Mouse (Mus musculus) CD4-positive, CD25-positive, alpha-beta regulatory T cell, adult 4 months (primary cell): ENCODE results near the gene Ccdc62. TPM values are rescaled to one million over a fixed set of nuclear protein-coding genes. Genes with fewer than 3 reads are reported as not detected.

Source experiments
- ATAC-seq: one replicate; pipeline ENCODE4 v1.8.0; 2017
- polyA plus RNA-seq, 2 experiments: library from polyadenylated mRNA; unstranded; fragments of 100-300 nt; shearing (Covaris generic); gene quantifications; one replicate each; pipeline ENCODE4 v1.2.1; 2017

Ccdc62 gene
- polyA plus RNA-seq, 2 experiments from 2014 or later = 9.6 to 16.0 TPM

DNA sequence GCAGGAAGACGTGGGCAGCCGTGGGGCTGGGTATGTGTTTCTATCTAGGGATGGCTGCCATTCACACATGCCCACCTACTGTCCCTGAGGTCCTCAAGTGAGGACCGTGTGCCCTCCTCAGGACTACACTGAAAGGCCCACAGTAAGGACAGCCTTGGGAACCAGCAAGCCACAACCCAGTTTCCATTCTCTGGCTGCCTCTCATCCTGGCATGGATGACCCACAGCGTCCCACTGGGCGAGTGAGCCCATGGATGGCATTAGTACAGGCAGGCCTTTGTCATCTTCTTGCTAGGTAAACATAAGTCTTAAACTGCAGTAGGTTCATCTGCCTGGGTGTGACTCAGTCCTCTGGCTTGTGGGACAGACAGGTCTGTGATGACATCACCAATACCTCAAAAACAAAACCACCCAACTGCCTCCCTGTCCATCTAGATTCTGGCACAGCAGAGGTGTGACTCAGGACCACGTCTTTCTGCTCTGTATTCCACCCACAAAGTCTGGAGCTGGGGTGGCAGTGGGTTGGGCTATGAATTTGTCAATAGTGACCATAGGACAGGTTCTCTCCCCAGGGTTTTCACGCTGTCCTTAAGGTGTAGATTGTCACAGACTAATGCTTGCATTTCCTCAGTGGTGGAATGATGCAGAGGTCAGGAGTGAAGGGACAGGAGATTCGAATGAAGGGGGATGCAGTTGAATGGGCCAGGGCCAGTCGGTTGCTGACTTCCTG lies 50.2 kb downstream of the Ccdc62 start:
- peak; percentile 64 for ATAC-seq

DNA sequence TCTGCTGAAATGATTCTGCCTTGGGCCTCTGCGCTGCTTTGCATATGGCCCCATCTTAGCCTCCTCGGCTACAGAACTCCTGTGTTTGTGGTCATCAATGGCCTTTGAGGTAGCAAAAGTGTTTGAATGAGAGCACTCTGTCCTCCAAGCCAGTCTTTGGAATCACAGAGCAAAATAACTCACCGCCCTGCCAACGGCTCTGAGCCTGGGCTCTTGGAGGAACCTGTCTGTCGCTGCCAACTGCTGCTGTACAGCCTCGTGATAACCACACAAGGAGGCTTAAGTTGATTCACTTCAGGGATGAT lies 50.7 kb downstream of the Ccdc62 start:
- ATAC-seq = no peak

DNA sequence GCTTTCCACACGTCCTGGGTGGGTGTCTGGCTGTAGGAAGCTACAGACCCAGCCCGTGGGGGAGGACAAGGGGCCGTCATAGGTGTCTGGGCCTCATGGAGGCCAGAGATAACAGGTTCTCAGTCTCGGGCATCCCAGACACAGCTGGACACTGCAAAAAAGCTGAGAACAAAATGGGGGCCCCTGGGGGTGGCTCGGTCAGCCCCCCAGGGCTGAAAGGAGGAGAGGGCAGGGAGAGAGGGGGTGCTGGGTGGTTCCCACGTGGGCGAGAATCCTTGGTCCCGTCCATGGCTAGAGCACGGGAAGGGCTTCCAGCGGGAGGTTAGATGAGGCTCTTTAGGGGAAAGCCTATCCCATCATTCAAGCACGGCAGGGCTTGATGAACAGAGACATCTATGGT lies 52.4 kb downstream of the Ccdc62 start:
- ATAC-seq = no peak

DNA sequence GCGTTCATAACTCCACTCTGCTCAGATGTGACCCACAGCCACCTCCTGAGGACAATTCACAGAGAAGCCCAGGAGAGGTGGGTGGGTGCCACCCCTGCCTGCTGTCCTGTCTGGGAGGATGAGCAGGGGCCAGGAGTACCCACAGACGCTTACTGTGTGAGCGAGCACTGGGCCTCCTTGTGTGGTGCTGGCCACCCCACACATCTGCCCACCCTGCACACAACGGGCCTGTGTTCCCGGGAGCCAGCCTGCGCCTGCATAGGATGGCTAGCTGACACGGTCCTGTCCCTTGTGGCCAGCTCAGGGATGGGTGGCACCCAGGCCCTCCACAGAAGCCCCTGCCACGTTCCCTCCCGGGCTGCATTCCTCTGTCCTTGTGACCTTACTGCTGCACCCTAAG lies 55.0 kb downstream of the Ccdc62 start:
- no peak for ATAC-seq

DNA sequence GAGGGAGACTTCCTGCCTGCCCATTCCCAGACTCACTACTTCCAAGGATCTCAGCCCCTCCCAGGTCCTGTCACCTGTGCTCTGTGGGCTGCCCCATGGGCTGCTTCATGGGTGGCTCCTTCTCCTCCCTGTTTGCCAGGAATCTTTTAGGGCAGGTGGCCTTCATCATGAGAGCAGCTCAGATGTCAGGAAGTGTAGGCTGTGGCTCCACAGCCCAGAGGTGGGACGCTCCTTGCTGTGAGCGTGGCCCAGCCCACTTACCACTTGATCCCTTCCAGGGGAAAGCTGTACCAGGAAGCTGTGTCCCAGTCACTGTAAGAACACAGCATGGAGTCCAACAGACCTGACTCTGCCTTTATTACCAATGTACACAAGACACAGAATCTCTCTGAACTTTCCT lies 56.4 kb downstream of the Ccdc62 start:
- ATAC-seq = no peak

DNA sequence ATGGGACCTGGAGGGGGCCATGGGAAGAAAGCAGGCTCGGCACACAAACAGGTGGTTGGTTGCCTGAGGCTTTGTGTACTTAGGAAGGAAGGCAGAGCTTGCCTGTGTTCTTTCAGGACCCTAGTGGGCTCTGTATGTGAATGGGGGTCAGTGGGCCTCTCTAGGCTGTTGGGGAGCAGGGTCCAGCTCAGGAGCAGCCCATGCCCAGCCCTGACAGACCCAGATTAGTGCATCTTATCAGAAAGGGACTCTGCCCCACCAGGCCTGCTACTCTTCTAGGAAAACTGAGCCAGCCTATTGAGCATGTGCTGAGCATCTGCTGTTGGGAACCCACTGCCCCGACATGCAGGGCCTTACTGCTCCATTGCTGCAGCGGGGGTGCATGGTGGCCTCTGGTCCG lies 57.0 kb downstream of the Ccdc62 start:
- no peak for ATAC-seq

DNA sequence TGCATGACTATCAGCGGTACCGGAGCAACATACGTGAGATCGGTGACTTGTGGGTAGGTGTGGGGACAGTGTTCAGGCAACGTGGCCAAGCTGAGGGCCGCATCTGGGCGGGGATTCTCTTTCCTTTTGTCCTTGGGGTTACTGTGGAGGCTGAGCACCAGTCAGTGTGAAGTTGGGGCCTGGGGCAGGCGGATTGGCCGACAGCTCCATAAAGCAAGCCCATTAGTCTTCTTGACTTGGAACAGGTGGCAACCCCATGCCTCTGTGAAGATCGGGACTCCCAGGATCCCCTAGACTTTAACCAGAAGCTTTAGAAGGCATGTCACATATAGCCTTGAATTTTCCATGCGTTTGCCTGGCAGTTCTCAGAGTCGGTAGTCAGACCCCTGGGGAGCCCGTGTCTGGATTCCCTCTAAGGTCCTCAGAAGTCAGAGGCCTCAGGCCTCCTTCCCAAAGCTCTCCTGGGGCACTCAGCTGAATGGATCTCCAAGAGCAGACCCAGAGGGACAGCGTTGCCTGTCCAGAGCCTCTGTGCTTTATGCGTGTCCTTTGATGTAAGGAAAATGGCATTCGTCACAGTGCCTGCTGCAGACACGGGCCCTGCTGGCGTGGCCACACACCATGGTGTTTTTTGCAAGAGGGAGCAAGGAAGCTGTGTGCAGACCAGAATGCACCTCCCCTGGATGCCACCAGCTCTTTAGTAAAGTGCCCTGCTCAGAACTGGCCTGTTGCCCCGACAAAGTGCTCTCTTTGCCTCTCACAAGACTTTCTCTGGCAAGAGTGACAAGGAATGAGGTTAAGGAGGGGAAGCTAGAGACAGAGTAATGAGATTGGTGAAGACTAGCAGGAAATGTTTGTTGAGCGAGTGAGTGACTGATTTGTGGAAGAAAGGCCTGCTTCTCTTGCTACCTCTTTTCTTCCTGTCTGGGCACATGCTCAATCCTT lies 59.7 kb downstream of the Ccdc62 start:
- ATAC-seq = no peak

DNA sequence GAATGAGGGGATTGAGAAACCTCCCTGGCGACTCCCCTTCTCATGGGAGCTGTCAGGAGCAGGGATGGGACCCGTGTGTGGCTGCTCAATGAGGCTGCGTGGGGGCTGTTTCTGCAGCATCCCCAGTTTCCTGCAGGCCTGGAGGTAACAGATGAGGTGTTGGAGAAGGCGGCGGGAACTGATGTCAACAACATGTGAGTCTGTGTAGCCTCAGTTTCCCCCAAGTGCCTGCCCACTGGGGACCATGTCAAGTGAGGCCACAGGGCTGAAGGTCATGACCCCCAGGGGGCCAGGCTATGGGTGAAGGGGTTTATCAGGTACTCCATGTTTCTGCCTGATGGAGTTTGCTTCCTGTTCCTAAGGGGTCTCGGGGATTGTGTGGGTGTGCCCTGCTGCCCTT lies 60.8 kb downstream of the Ccdc62 start:
- no peak for ATAC-seq

DNA sequence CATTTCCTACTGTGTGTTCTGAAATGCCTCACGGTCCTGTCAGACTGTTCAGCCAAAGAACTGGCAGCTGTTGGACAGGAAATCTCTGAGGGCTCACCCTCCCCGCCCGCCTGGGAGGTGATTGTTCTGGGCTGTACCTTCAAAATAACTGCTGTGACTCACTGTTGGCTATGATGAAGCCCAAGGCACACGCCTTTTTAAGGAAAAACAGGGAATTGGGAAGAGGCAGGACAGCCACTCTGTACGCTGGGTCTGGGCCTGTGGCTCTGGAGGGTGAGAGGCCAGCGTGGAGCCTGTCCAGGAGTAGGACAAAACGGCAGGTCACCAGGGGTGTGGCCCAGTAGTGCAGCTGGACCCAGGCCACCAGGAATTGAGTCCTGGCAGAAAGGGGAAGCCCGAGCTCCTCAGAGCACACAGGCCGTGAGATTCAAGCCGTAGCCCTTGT lies 61.7 kb downstream of the Ccdc62 start:
- ATAC-seq = no peak

DNA sequence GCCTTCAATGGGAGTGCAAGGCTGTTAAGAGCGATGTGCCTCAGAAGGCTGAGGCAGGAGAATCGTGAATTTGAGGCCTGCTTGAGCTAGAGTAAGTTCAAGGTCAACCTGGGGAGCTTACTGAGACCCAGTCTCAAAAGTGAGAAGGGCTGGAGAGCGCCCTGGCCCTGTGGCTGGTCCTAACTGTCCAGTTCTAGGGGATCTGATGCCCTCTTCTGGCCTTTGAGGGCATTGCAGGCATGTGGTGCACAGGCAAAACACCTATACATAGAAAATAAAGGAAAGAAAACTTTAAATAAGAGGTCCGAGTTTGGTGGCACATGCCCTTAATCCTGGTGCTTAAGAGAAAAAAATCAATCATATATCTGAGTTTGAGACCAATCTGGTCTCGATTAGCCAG lies 62.3 kb downstream of the Ccdc62 start:
- ATAC-seq = no peak

DNA sequence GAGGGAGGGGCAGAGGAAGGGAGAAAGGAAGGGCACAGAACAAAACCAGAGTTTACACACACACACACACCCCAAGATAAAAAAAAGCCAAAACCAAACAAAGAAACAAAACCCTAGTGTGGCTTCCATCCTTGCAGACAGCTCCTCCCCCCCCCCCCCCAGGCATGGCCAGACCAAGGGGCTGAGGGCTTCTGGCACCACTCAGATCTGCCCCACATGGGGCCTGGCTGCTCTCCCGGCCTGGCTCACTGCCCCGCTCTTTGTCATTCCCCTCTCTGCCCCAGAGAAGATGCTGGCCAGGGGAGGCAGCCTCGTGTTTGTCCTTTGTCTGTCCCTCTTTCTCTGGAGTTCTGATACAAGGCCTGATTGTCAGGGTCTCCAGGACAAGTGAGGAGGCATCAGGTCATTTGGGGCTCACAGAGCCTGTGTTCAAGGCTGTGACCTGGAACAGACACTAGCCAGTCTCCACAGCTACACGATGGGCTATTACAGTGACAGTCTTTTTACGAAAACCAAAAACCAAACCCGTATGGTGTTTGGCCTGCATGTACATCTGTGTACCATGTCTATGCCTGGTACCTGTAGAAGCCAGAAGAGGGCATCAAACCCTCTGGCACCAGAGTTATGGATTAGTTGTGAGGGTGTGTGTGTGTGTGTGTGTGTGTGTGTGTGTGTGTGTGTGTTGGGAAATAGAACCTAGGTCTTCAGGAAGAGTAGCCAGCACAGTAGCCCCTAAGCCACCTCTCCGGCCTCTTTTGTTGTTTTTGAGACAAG lies 63.0 kb downstream of the Ccdc62 start:
- no peak for ATAC-seq

DNA sequence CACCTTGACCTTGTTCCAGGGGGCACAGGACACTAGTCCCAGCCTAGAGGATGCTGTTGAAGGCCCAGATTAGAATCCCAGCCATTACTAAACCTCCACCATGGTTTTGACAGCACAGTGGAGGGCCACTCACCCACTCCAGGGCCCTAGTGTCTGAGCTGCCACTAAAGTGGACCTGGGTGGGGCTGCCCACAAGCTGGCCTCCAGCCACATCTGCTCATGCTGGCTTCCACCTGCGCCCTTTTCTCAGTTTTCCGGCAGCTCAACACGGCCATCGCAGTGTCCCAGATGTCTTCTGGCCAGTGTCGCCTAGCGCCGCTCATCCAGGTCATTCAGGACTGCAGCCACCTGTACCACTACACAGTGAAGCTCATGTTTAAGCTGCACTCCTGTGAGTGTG lies 64.0 kb downstream of the Ccdc62 start:
- no peak for ATAC-seq

DNA sequence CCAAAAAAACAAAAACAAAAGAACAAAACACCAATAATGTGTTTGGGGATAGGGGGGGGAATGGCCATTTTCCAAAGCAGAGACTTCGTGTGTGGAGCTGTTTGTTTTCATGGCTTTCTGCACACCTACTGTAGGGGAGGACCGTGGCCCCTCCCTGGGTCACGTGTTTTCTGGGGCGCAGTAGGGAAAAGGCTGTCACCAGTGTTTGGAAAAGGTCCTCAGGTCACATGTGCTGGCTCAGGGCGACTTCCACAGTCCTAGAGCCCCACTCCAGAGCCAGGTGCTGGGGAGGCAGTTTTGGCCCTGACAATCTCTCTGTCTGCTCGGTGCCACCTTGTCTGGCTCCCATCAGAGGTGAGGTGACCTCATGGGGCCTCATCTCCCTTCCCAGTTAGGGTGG lies 64.9 kb downstream of the Ccdc62 start:
- ATAC-seq = no peak

DNA sequence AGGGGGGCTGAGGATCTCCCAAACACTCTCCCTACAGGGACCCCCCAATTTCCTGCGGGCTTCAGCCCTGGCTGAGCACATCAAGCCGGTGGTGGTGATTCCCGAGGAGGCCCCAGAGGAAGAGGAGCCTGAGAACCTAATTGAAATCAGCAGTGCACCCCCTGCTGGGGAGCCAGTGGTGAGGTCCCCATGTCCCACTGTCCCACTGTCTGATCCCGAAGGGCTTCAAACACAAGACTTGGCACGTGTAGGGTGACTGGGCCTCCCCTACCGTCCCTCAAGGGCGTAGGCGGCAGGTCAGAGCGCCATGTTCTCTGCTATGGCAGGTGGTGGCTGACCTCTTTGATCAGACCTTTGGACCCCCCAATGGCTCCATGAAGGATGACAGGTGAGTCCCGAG lies 65.7 kb downstream of the Ccdc62 start:
- no peak for ATAC-seq

DNA sequence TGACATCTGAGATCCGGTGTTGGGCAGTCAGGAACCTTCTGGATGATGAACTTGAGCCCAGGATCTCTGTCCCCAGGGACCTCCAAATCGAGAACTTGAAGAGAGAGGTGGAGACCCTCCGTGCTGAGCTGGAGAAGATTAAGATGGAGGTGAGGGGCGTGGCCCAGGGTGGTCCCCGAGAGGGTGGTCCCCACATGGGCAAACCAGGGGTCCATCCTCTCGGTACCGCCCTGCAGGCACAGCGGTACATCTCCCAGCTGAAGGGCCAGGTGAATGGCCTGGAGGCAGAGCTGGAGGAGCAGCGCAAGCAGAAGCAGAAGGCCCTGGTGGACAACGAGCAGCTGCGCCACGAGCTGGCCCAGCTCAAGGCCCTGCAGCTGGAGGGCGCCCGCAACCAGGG lies 66.2 kb downstream of the Ccdc62 start:
- ATAC-seq = no peak

DNA sequence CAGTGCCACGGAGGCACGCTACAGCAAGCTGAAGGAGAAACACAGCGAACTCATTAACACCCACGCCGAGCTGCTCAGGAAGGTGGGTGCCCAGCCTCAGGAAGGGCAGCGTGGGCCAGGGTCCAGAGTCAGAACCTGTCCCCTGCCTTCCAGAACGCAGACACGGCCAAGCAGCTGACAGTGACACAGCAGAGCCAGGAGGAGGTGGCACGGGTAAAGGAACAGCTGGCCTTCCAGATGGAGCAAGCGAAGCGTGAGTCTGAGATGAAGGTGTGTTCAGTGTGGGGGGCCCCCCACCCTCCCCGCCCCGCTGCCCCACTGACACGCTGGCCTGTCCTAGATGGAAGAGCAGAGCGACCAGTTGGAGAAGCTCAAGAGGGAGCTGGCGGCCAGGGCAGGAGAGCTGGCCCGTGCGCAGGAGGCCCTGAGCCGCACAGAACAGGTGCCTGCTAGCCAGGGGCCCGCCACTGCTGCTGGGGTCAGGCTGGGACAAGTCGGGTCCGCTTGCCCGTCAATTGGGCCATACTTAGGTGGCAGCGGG lies 66.8 kb downstream of the Ccdc62 start:
- no peak for ATAC-seq

DNA sequence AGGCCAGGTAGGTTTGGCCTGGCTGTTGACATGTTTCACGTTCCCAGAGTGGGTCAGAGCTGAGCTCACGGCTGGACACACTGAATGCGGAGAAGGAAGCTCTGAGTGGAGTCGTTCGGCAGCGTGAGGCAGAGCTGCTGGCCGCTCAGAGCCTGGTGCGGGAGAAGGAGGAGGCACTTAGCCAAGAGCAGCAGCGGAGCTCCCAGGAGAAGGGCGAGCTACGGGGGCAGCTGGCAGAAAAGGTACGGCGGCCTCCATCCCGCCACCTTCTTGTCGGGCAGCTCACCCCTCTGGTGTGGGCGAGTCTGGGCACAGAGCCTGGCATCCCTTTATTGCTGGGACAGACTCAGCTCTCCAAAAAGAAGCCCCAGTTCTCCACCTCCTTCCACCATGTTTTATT lies 67.3 kb downstream of the Ccdc62 start:
- ATAC-seq = no peak

DNA sequence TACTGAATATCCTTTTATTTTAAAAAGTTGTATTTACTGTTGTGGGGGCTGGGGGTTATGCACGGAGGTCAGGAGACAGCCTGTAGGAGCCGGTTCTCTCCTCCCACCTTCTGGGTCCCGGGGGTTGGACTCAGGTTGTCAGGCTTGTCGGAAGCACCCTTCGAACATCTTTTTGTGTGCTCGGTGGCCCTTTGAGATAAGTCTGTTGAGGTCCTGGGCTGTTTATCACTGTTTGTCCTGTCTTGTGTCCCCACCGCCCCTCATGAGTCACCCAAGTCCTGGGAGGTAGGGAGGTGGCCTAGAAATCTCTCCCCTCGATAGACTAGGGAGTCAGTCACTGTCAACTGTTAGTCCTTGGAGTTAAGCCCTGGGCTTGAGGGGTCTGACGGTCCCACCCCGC lies 67.9 kb downstream of the Ccdc62 start:
- no peak for ATAC-seq

DNA sequence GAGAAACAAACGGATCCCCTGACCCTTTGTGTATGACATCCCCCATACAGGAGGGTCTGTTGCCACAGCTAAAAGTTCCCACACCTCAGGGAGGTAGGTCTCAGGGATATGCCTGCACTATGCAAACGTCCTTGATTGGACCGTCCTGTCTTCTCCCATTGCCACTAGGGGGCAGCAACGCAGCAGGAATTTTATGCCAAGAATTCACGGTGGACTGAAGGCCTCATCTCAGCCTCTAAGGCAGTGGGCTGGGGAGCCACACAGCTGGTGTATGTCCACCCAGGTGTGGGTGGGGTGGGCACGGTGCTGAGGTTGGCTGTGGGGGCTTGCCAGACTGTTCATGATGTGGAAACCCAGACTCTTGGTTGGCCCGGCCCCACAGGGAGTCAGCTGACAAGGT lies 70.3 kb downstream of the Ccdc62 start:
- ATAC-seq = peak; percentile 78

DNA sequence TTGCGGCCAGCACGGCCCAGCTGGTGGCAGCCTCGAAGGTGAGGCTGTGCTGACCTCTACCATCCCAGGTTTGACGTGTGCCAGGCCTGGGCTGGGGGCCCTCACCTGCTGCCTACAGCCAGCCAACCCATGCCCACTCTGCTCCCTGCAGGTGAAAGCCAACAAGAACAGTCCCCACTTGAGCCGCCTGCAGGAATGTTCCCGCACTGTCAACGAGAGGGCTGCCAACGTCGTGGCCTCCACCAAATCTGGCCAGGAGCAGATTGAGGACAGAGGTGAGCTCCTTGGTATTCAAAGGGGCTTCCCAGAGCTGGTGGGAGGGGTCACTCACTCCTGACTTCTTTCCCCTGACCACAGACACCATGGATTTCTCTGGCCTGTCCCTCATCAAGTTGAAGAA lies 70.8 kb downstream of the Ccdc62 start:
- ATAC-seq = no peak

DNA sequence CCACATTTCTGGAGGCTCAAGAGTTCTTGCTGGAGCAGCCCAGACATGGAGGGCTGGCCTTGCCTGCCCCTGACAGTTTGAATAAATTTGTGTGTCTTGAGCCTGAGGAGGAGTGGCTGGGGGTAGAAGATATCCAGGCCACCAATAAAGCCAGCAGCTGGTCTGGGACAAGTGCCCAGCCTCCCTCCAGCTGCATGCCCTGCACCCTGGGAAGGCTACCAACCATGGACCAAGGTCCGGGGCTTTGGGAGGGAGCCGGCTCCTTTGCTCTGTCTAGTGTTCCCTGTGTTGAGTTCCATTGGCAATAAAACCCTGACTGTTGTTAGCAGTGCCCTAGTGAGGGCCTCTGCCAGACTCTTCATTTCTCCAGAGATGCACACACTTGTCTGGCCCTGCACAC lies 72.4 kb downstream of the Ccdc62 start:
- ATAC-seq = no peak

DNA sequence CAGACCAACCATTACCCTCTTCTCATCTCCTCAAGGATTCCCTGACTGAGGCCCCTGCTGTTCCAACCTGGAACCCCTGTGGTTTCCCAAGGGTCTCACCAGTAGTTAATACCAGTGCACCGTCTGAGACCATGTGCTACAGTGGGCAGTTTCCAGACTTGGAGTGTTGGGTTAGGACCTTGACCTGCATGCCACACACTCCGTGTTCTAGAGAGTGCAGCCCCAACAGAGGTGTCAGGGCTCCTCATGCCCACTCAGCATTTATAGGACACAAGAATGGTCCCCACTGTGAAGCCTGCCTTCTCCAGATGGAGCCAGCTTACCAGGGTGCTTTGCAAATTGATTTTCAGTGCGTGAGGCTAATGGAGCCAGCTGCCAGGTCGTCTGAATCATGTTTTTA lies 72.9 kb downstream of the Ccdc62 start:
- ATAC-seq = no peak
